Mouse (Mus musculus): ENCODE measurements at regions not wholly inside any gene's neighbourhood (a gene's known extent, or its start where the extent isn't known, plus 50 kb on each side); places are given as distances from the start of the nearest gene placed in this dataset.
"Not testable (repeated sequence)": the region's sequence is repeated elsewhere in the genome, so short reads cannot be mapped to it uniquely, and the experiment has no call there.

GRCm38 (mm10) chr6:16765354-16765753 is 132.9 kb downstream of the Tfec start:
- DNase-seq (ENCODE audit: low read depth), result no peak

DNA sequence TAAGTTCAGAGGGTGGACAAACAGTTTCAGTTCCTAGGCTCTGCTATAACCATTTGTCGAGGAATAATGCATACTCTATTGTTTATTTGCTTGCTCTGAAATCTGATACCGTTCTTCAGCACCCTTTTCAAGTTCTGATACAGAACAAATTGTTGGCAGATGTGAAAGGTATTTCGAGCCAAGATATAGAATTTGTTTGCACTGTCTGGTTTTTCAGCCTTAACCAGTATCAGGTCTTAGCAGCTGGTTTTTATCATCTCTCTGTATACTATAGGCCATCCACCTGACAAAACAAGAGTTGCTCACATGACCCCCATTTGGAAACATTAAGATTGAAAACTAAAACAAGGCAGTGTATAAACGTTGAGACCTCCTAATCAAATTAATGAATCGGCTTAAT is 133.5 kb downstream of the Tfec start:
- DNase-seq (ENCODE audit: low read depth), result no peak

GRCm38 (mm10) chr6:16755044-16755443 is 143.2 kb downstream of the Tfec start:
- DNase-seq (ENCODE audit: low read depth), result not testable (repeated sequence)

DNA sequence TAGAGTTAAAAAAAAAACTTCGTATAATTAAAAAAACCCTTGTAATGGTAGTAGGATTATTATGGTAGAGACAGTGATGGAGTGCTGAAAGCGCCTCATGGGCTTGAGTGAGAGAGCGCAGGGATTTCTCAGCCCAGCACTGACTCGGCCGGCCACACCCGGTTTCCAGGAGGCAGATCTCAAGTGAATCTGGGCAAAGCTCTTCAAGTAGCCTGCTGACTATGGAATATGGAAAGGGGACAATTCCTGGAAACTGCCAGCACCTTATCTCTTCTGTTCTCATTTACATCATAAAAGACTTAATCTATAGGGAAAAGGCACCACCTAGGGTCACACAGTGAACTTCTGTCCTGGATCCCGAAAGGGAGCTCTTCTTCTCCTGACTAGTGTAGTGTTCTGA is 165.1 kb downstream of the Tfec start:
- no peak for DNase-seq (ENCODE audit: low read depth)

GRCm38 (mm10) chr6:16732095-16732494 is 166.1 kb downstream of the Tfec start:
- no peak for DNase-seq (ENCODE audit: low read depth)

DNA sequence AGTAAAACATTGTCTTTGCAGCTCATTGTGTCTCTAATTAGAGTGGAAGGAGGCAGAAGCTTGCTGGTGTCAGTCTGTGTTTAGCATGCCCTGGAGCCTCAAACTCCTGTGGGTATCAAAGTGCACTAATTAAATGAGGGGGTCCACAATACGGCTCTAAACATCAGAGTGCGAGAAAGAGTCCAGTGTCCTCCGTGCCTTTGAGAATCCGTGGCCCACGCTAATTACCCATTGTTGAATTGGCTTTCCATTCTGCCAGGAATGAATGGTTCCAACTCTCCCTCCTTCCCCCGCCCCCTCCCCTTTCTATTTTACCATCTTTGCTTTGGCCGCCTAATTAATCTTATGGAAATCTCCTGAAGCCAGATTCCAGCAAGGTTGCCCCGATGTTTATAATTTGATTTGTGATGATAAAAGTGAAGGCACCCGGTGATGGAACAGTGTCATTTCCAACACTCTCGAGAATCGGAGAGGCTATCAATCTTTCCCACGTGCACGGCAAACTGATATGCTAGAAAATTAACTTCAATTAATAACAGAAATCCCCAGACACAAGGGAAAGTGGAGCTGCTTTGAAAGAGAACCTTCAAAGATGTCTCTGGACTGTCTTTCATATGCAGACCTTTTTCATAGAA is 170.9 kb downstream of the Tfec start:
- no peak for DNase-seq (ENCODE audit: low read depth)

DNA sequence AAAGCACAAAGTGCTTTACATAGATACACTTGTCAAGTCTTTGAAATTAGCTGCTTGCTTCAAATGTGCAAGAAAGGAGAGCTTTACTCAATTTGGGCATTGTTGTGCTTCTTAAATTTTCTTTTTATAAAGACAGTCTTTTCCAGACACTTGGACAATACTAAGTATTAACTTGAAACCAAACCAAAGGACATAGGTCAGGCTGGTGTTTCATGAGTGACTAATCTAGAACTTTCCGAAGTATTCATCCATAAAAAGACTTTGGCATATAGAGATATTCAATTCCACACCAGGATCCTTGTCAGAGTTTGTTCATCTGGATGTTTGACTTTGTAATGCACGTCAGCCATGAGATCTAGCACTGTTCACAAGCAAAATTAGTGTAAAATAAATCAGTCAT is 173.0 kb downstream of the Tfec start:
- DNase-seq (ENCODE audit: low read depth), result no peak

DNA sequence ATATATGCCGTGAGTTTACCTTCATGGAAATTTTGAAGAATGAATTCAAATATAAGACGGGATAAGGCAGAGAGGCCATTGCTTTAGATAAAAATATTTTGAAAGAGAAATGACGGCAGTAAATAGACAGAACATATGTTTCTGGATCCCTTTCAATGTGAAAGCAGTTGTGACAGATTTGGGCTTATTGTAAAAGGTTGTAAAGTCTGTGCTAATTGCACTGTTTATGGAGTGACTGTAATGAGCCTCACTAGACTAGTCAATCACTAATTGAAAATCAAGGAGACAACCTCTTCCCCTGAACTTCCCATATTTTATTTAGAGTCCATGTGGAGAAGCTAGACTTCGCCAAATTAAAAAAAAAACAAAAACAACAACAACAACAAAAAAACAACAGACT is 193.7 kb downstream of the Tfec start:
- DNase-seq (ENCODE audit: low read depth), result no peak

GRCm38 (mm10) chr6:16703412-16703746 is 194.9 kb downstream of the Tfec start:
- DNase-seq (ENCODE audit: low read depth), result no peak

DNA sequence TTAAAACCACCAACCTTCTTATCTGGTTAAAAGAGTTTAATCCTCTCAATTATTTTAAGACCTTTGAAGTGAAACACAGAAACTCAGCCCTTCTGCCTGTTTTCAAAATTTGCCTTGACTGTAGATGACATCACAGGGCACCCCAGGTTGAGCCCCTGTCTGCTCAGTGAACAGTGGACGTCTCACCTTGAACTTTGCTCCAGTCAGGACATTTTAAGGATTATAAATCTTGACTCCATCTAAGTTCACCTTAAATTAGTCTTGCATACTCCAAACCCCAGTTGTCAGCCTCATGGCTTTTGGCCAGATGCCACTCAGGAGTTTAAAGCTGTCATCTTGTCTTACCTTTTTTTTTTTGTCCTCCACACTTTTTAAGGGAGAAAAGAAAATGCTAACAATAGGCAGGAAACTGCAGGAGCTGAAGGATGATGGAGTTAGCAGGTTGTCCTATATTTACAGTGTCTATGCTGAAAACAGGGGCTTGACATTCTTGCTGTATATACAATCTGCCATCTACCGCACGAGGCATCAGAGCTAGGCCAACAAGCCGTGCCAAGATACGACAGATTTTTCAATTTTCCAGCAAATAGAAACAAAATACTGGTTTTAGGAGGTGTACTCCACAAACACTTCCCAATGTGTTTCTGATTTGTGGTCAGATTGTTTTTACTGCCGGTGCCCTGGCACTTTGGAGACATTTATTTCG is 195.4 kb downstream of the Tfec start:
- DNase-seq (ENCODE audit: low read depth), result peak; percentile 15

DNA sequence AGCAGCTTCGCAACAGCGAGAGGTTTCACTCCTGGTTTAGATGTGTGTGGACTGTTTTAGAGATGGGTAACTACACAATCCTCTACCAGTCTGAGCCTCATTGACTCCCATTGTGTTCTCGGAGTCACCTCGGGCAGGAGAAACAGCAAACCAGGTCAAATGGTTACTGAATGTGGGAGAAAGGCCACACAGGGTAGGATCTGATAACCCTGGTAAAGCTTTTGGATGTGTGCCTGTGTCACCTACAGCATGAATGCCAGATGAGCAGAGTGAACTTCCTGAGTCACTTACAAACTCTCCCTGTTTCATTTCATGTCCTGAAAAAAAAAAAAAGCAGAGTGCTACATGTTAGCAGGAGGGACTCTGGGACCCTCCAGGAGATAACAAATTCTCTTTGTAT is 201.0 kb downstream of the Tfec start:
- DNase-seq (ENCODE audit: low read depth), result no peak

DNA sequence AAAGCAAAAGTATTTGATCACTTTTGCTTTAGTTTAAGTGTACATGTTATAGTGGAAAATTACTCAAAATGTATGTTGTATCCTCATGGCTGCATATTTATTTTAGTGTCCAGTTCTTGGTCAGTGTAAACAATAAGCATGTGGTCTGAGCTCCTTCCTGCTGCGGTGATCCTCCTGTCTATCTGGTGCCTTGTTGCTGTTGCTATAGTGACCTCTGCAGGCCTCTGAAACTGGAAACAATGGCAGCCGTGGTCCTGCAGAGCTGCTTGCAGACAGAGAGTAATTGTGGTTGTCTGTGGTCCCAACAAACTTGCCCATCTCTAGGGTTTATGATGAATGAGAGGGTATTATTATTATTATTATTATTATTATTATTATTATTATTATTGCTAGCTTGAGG is 230.2 kb downstream of the Tfec start:
- no peak for DNase-seq (ENCODE audit: low read depth)

GRCm38 (mm10) chr6:16667241-16667640 is 231.0 kb downstream of the Tfec start:
- no peak for DNase-seq (ENCODE audit: low read depth)

- no peak for DNase-seq (ENCODE audit: low read depth)
Measured at GRCm38 (mm10) chr6:16646269-16646668, 252.0 kb downstream of the Tfec start.

- no peak for DNase-seq (ENCODE audit: low read depth)
Measured at GRCm38 (mm10) chr6:16643519-16643918, 254.7 kb downstream of the Tfec start.

DNA sequence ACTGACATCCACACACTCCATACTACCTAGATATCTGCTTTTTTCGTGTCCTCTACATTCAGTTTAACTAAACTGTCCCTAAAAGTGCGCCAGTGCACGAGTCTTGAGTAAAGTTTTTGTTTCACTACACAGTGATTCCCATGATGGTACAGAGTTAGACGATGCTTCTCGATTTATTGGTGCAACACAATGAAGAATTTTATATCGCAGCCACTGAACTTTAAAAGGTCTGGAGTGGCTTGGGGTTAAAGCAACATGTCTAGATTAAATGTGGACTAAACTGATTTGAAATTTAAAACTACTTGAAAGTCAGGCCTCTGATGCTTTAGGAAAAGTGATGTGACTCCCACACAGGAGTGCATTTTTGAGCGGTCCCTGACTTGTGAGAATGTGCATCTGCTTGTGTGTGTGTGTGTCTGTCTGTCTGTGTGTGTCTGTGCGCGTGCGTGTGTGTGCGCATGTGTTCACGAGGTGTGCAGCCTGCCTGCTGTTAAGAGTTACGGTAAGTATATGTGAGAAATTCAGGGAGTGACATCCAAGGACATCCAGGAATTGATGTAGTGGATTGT is 261.4 kb downstream of the Tfec start:
- no peak for DNase-seq (ENCODE audit: low read depth)

- no peak for DNase-seq (ENCODE audit: low read depth)
Measured at GRCm38 (mm10) chr6:16636108-16636507, 262.1 kb downstream of the Tfec start.

DNA sequence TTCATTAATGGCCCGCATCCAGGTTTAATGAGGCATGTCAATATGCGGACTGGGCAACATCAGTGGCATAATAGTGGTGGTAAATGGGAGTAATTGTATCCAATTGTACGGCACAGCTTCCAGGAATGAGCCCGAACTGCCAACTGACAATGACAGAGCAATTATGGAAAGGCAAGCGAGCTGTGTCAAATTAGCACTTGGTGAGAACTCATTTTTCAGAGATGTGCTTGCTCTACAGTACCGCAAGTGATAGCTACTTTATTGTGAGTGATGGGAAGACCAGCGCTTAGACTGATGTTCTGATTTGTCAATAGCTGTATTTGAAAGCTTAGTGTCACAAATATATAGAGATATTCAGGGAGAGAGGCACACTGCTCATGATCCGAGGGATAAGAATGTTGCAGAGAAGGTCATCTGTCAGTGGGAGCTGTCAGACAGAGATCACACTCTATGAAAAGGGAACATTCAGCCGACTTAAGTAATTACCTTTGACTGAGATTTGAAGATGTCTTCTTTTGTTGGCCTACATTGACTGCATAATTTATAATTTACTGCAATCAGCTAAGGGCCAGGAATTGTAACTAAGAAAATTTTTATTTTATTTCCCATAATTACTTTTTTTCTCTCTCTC is 290.7 kb downstream of the Tfec start:
- DNase-seq (ENCODE audit: low read depth), result no peak

DNA sequence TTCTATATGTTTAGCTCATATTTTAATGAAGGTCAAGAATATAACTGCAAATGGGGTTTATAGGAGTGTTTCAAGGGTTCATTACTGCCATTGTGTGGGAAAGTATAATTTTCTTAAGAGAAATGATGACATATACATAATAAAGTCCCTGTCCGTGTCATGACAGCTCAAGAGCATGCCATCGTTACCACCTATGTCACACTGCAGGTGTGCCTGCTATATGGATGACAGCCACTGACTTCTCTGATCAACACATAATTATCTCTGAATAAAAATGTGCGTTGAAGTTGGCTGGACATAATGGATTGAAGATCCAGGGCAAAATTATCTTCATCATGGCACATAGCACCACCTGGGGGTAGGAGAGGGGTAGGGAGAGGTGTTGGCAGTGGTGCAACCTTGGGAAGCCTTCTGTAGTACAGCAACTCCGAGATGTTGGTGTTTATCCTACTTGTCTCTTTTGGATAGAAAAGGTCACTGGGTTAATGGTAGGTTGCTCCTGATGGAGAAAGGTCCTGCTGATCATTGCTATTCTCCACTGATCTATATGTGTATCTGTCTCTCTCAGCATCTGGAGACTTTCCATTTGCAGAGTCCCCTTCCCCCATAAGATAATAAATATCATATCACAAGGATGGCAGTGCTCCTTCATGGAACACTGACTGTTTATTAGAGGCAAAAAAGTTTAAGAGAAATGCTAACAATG is 291.4 kb downstream of the Tfec start:
- no peak for DNase-seq (ENCODE audit: low read depth)

GRCm38 (mm10) chr6:16592411-16592810 is 305.8 kb downstream of the Tfec start:
- no peak for DNase-seq (ENCODE audit: low read depth)

DNA sequence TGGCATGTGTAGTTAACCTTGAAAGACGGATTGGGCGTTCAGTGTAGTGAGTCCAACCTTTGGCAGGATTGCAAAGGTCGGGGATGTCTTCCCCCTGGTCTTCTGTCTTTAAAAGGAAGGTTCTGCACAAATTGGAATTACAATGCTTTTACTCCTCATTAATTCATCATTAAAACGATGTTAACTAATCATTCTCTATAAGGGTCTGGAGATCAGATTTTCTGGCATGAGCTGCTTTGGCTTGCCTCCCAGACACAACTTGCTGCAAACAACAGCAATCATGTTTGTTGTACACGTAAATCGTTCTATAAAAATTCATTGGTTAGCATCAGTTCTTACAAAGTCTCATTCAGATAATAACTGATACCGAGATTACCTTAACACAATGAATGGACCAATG is 315.9 kb downstream of the Tfec start:
- no peak for DNase-seq (ENCODE audit: low read depth)

DNA sequence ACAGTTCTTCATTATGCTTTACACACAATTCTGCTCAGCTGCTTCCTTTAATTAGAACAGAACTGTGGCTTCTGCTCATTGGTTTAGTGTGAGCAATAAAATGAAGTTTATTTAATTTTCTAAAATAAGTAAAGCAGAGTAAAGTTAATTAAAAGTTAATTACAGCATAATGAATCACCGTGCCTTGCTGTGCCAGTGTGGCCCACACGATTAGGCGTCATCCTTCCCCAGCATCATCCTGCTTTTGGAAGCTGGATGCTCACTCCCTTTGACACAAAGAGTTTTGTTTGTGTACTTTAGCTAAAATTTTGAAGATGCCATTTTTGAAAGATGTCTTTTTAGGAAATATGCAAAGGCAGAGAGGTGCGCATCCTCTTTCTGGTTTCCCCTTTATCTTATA is 316.4 kb downstream of the Tfec start:
- DNase-seq (ENCODE audit: low read depth), result no peak

DNA sequence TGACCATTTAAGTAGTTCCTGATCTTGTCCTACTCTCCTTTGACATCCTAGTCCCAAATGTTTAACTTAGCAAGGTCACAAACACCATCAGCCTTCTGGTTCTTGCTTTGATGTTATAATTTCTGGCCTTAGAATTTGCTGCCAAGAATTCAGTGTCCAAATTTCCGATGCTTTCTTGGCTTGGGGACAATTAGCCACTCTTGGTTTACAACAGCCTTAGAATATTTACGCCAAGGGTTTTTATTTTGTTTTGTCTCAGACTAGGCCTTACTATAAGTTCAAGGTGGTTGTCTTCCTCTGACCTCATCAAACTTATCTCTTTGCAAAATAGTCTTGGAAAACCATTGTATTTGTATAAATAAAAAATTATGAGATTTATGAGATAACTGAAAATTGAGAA is 322.4 kb downstream of the Tfec start:
- DNase-seq (ENCODE audit: low read depth), result no peak

Measured in NIH3T3 (cell line).